Mouse (Mus musculus) lung, postnatal 0 days (tissue): ENCODE results near the gene H2-T24. TPM values are rescaled to one million over a fixed set of nuclear protein-coding genes. Genes with fewer than 3 reads are reported as not detected.
"Not testable (repeated sequence)": the region's sequence is repeated elsewhere in the genome, so short reads cannot be mapped to it uniquely, and the experiment has no call there.

Experiments used
- ATAC-seq: fragments of 200-750 bp; cut with Nextera tagmentation; 2 replicates; pipeline ENCODE4 v1.8.0; 2017; ENCODE audit warnings: moderate library complexity
- DNase-seq: peaks from one replicate; pipeline ENCODE4 v3.0.0-alpha.2; 2016; ENCODE audit warnings: low spot score
- H3K27ac ChIP-seq: fragments of 300-500 bp; sonication (generic); 2 replicates; pipeline ENCODE4 v1.5.1; 2014; ENCODE audit warnings: antibody characterized with exemption, mild to moderate bottlenecking, low read length, mixed read lengths
- H3K27me3 ChIP-seq: fragments of 300-500 bp; sonication (generic); replicated peaks from 2 replicates; pipeline ENCODE4 v1.6.1; 2014; ENCODE audit warnings: low read length, mixed read lengths; ENCODE audit not compliant: insufficient read depth
- H3K36me3 ChIP-seq: fragments of 300-500 bp; sonication (generic); 2 replicates; pipeline ENCODE4 v1.6.1; 2014; ENCODE audit warnings: low read length, mixed read lengths; ENCODE audit not compliant: insufficient read depth
- H3K4me1 ChIP-seq: fragments of 300-500 bp; sonication (generic); 2 replicates; pipeline ENCODE4 v1.6.1; 2014; ENCODE audit warnings: antibody characterized with exemption, low read depth, low read length, mixed read lengths; ENCODE audit not compliant: insufficient read depth
- H3K4me2 ChIP-seq: fragments of 300-500 bp; sonication (generic); replicated peaks from 2 replicates; pipeline ENCODE4 v1.6.1; 2014; ENCODE audit warnings: low read depth, mild to moderate bottlenecking, low read length, moderate library complexity, mixed read lengths
- H3K4me3 ChIP-seq: fragments of 300-500 bp; sonication (generic); 2 replicates; pipeline ENCODE4 v1.5.1; 2014; ENCODE audit warnings: low read depth, low read length
- H3K9ac ChIP-seq: fragments of 300-500 bp; sonication (generic); replicated peaks from 2 replicates; pipeline ENCODE4 v1.6.1; 2014; ENCODE audit warnings: low read depth, mild to moderate bottlenecking
- H3K9me3 ChIP-seq: fragments of 300-500 bp; sonication (generic); 2 replicates; pipeline ENCODE4 v1.6.1; 2016; ENCODE audit warnings: low read length, mixed read lengths
- CTCF ChIP-seq: IDR thresholded peaks from 2 replicates; pipeline ENCODE4 v1.5.1; 2016; ENCODE audit warnings: antibody characterized with exemption, mild to moderate bottlenecking
- EP300 ChIP-seq: IDR thresholded peaks from 2 replicates; pipeline ENCODE4 v1.6.1; 2016; ENCODE audit warnings: antibody characterized with exemption, mild to moderate bottlenecking, control low read depth
- WGBS: fragments of 180-500 bp; shearing (Covaris S2); extraction: QIAGEN DNeasy Blood & Tissue Kit; methylation state at CpG from one replicate; pipeline ENCODE4 v1.1.7; 2014; 5-methylcytosine and 5-hydroxymethylcytosine counted together
- polyA plus RNA-seq: library from polyadenylated mRNA; unstranded; fragments of >200 nt; fragmentation: Nextera tagmentation; extraction: Ambion mirVana; gene quantifications from 2 replicates; pipeline ENCODE4 v1.2.1, GENCODE M21; 2015

The H2-T24 gene
- polyA plus RNA-seq, 1 experiment from 2014 or later: 2.7 TPM

- Histone ChIP-seq H3K4me1 (peaks cover 6% of the 10 kb centered on the region; the same call in 1 of the 2 replicates), H3K4me2 (no peak overlapping the region), H3K27ac (no peak overlapping the region), H3K4me3 (no peak overlapping the region), H3K27me3 (no peaks in the 10 kb centered on the region), H3K9ac (no peak overlapping the region), H3K9me3 (no peaks in the 10 kb centered on the region), H3K36me3 (no peaks in the 10 kb centered on the region)
- no peak for DNase-seq
- TF ChIP-seq CTCF (no peak), EP300 (no peak)
- ATAC-seq: no peak
- 92% methylated on average over 9 of the region's 9 CpGs for WGBS
Observed at GRCm38 (mm10) chr17:36022098-36022497, 1.7 kb upstream of the H2-T24 start.

DNA sequence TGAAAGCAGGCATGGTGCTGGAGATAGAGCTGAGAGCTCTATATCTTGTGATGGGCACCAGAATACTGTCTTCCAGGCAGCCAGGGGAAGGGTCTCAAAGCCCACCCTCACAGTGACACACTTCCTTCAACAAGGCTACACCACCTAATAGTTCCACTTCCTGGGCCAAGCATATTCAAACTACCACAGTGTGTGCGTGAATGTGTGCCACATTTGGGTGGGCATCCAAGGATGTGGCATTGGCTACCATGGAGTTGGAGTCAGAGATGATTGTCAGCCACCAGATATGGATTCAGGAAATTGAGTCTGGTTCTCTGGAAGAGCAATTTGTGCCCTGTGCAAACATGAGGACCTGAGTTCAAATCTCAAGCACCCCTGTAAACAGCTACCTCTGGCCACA lies 949 bp upstream of the H2-T24 start:
- whole genome bisulfite sequencing: 83% methylated on average over 1 of the region's 1 CpGs
- Histone ChIP-seq H3K9me3 (no peaks in the 10 kb centered on the region), H3K36me3 (no peaks in the 10 kb centered on the region), H3K4me2 (peak overlapping the region; percentile 49), H3K27me3 (no peaks in the 10 kb centered on the region), H3K27ac (peak overlapping the region; percentile 75), H3K9ac (no peak overlapping the region), H3K4me1 (peaks cover 6% of the 10 kb centered on the region; the same call in 1 of the 2 replicates), H3K4me3 (no peak overlapping the region)
- ATAC-seq (no peak), DNase-seq (no peak)
- TF ChIP-seq CTCF (no peak), EP300 (no peak)

- Histone ChIP-seq H3K9me3 (no peaks in the 10 kb centered on the region), H3K4me3 (peak overlapping the region; percentile 23), H3K36me3 (no peaks in the 10 kb centered on the region; the same call in 1 of the 2 replicates), H3K9ac (no peak overlapping the region), H3K27me3 (no peaks in the 10 kb centered on the region), H3K4me2 (peak overlapping the region; percentile 49), H3K27ac (peak overlapping the region; percentile 75; the same call in 1 of the 2 replicates), H3K4me1 (peaks cover 6% of the 10 kb centered on the region; the same call in 1 of the 2 replicates)
- ATAC-seq: no peak
- WGBS: 54% methylated on average over 3 of the region's 3 CpGs
- no peak for DNase-seq
- TF ChIP-seq EP300 (no peak), CTCF (no peak)
Observed at GRCm38 (mm10) chr17:36019519-36019918, 841 bp downstream of the H2-T24 start.

DNA sequence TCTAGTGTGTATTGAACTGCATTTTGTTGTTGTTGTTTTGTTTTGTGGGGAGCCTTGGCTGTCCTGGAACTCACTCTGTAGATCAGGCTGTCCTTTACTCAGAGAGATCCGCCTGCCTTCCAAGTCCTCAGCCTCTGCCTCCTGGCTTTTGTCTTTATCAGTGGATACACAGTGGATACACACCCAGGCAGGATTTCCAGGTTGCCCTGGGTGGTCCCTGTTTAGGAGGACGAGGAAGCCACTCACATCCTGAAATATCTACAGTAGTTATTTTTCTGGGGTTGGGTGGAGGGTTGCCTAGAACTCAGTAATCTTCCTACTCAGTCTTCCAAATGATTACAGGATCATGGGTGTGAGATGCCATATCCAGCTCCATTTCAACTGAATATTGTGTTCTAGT lies 1.4 kb downstream of the H2-T24 start:
- Histone ChIP-seq H3K4me1 (peaks cover 2% of the 10 kb centered on the region; the same call in 1 of the 2 replicates), H3K36me3 (no peaks in the 10 kb centered on the region; the same call in 1 of the 2 replicates), H3K27ac (no peak overlapping the region), H3K9me3 (no peaks in the 10 kb centered on the region), H3K4me3 (no peak overlapping the region), H3K4me2 (0 out of 2 replicates have a peak overlapping the region, but pooled peaks have one; percentile 2), H3K9ac (no peak overlapping the region), H3K27me3 (no peaks in the 10 kb centered on the region)
- DNase-seq (no peak), ATAC-seq (0 out of 2 replicates have a peak, but pooled peaks have one; percentile 5)
- TF ChIP-seq CTCF (no peak), EP300 (no peak)
- WGBS: 30% methylated on average over 2 of the region's 2 CpGs

- WGBS: 85% methylated on average over 5 of the region's 5 CpGs
- Histone ChIP-seq H3K9me3 (no peaks in the 10 kb centered on the region), H3K27me3 (no peaks in the 10 kb centered on the region), H3K4me1 (no peaks in the 10 kb centered on the region), H3K4me2 (no peak overlapping the region), H3K9ac (no peak overlapping the region), H3K36me3 (no peaks in the 10 kb centered on the region; the same call in 1 of the 2 replicates), H3K4me3 (no peak overlapping the region), H3K27ac (no peak overlapping the region)
- ATAC-seq (no peak), DNase-seq (no peak)
- TF ChIP-seq EP300 (no peak), CTCF (no peak)
Observed at GRCm38 (mm10) chr17:36017046-36017445, 3.3 kb downstream of the H2-T24 start.

DNA sequence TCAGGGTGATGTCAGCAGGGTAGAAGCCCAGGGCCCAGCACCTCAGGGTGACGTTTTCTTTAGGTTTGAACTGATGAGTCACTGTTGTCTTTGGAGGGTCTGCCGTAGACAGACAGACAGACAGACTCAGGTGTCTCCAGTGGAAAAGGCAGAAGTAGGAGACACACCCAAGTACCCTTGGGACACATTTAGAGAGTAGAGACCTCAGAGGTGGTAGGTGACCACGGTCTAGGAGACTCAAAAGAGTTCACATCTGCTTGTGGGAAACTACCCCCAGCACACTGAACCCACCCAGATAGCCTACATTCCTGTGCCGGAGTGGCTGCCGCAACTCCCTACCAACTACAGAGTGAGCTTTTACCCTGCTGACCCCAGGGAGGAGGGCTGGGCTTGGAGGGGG lies 5.4 kb downstream of the H2-T24 start:
- TF ChIP-seq CTCF (no peak), EP300 (no peak)
- ATAC-seq: no peak
- Histone ChIP-seq H3K4me2 (no peak overlapping the region), H3K27me3 (no peaks in the 10 kb centered on the region), H3K9me3 (no peaks in the 10 kb centered on the region), H3K27ac (no peak overlapping the region), H3K4me1 (no peaks in the 10 kb centered on the region), H3K4me3 (no peak overlapping the region), H3K36me3 (no peaks in the 10 kb centered on the region; the same call in 1 of the 2 replicates), H3K9ac (no peak overlapping the region)
- WGBS: 89% methylated on average over 5 of the region's 5 CpGs
- no peak for DNase-seq

GRCm38 (mm10) chr17:36004409-36004808 lies 16.0 kb downstream of the H2-T24 start:
- not testable (repeated sequence) for H3K4me3 ChIP-seq, H3K9me3 ChIP-seq, H3K36me3 ChIP-seq, H3K9ac ChIP-seq, DNase-seq, H3K27ac ChIP-seq, H3K27me3 ChIP-seq, ATAC-seq, H3K4me1 ChIP-seq, H3K4me2 ChIP-seq
- 88% methylated on average over 7 of the region's 7 CpGs for WGBS
